Mouse (Mus musculus): ENCODE data around the gene Nceh1.

- peak; percentile 72 for TF ChIP-seq CTCF (IDR thresholded peaks at IDR 0.05)
- peak; percentile 89 for TF ChIP-seq EP300 (IDR thresholded peaks at IDR 0.05)
These were observed 87.6 kb downstream of the Nceh1 start for GRCm38 (mm10) chr3:27270160-27270962.
